ENCODE assay signal across 8 mouse cellular contexts in the genomic region with DNA sequence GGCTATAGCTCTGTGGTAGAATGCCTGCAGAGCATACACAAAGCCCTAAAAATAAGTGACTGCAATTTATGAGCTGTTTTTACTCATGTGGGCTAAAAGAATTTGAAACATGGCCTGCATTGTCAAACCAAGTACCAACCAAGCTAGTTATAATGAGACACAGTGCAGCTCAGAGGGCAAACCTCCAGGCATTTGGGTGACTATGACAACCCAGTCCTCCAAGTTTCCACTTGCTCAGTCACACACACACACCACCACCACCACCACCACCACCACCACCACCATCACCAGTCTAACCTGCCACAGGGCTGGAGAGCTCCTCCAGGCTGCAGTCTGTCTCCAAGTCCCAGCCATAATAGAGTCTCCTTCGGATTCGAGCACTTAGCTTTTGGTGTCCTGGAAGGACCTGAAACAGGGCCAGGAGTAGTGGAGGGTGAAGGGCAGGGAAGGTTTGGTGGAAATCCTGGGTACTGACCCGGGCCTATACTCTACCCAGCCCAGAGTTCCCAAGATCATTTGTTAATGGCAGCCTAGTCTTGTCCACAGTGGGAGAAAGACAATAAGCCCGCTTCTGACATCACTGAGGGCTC. TPM values are rescaled to one million over a fixed set of nuclear protein-coding genes. Genes with fewer than 3 reads are reported as not detected.
DNase-seq lines count a peak whose midpoint lies in the region; ATAC-seq and TF ChIP-seq lines count a peak whose summit lies in the region.

No protein-coding gene starts in this region.

- peak overlapping the region; percentile 91 for H3K9ac ChIP-seq in hindbrain, embryonic 13.5 days
- H3K9ac ChIP-seq in liver, embryonic 11.5 days (ENCODE audit: low read depth, low read length) = peak overlapping the region; percentile 97
- H3K9ac ChIP-seq in stomach, embryonic 16.5 days (ENCODE audit: low read length) = peak overlapping the region; percentile 97

- no peak for TF ChIP-seq CTCF in gastrocnemius, adult 2 months (IDR thresholded peaks at IDR 0.05)

- no peaks in the 10 kb centered on the region for H3K27me3 ChIP-seq in hindbrain, embryonic 13.5 days
- no peaks in the 10 kb centered on the region for H3K27me3 ChIP-seq in liver, embryonic 11.5 days (replicated peaks; ENCODE audit: control insufficient read depth, insufficient read depth, low read length)
- no peaks in the 10 kb centered on the region for H3K27me3 ChIP-seq in stomach, embryonic 16.5 days (ENCODE audit: control insufficient read depth, insufficient read depth, low read length)

- H3K4me2 ChIP-seq in hindbrain, embryonic 13.5 days = peak overlapping the region; percentile 87
- peak overlapping the region; percentile 93 for H3K4me2 ChIP-seq in liver, embryonic 11.5 days
- peak overlapping the region; percentile 78 for H3K4me2 ChIP-seq in stomach, embryonic 16.5 days (ENCODE audit: low read depth, low read length)

- H3K4me1 ChIP-seq in hindbrain, embryonic 13.5 days (replicated peaks) = peaks cover 51% of the 10 kb centered on the region
- H3K4me1 ChIP-seq in liver, embryonic 11.5 days (replicated peaks; ENCODE audit: control insufficient read depth, insufficient read depth, low read length) = peaks cover 57% of the 10 kb centered on the region
- H3K4me1 ChIP-seq in stomach, embryonic 16.5 days (ENCODE audit: control insufficient read depth, insufficient read depth, low read length) = peaks cover 21% of the 10 kb centered on the region

- no peaks in the 10 kb centered on the region for H3K9me3 ChIP-seq in hindbrain, embryonic 13.5 days
- no peaks in the 10 kb centered on the region for H3K9me3 ChIP-seq in liver, embryonic 11.5 days (ENCODE audit: control insufficient read depth, low read length)
- no peaks in the 10 kb centered on the region for H3K9me3 ChIP-seq in stomach, embryonic 16.5 days (replicated peaks; ENCODE audit: control insufficient read depth, low read length)

- no peak for ATAC-seq in hindbrain, embryonic 13.5 days (ENCODE audit: low FRiP score)
- no peak for ATAC-seq in liver, embryonic 11.5 days (replicated peaks; ENCODE audit: low FRiP score)
- ATAC-seq in stomach, embryonic 16.5 days (ENCODE audit: insufficient read depth, low FRiP score) = no peak

- peaks cover 56% of the 10 kb centered on the region for H3K36me3 ChIP-seq in hindbrain, embryonic 13.5 days
- peaks cover 33% of the 10 kb centered on the region for H3K36me3 ChIP-seq in liver, embryonic 11.5 days (ENCODE audit: control insufficient read depth, insufficient read depth, low read length)
- peaks cover 24% of the 10 kb centered on the region for H3K36me3 ChIP-seq in stomach, embryonic 16.5 days (ENCODE audit: control insufficient read depth, insufficient read depth, low read length)

- no peak for DNase-seq in gastrocnemius, adult 2 months
- no peak for DNase-seq in gastrocnemius, postnatal 36 days
- peak; percentile 53 for DNase-seq in NIH3T3 (ENCODE audit: low read depth)
- no peak for DNase-seq in liver, embryonic 11.5 days (ENCODE audit: low spot score)
- DNase-seq in urinary bladder, postnatal 14 days (ENCODE audit: low spot score) = no peak
- no peak for DNase-seq in cerebellum, postnatal 36 days

- intact Hi-C loops in gastrocnemius, adult 2 months (cut with DNase I) = no loop called here
- intact Hi-C loops in gastrocnemius, postnatal 36 days (cut with DNase I) = no loop called here

- H3K27ac ChIP-seq in gastrocnemius, adult 2 months = peak overlapping the region; percentile 98
- H3K27ac ChIP-seq in hindbrain, embryonic 13.5 days = peak overlapping the region; percentile 98
- peak overlapping the region; percentile 98 for H3K27ac ChIP-seq in liver, embryonic 11.5 days (ENCODE audit: low read depth, low read length)
- peak overlapping the region; percentile 98 for H3K27ac ChIP-seq in stomach, embryonic 16.5 days (ENCODE audit: low read length)

- peak overlapping the region; percentile 96 for H3K4me3 ChIP-seq in gastrocnemius, adult 2 months
- peak overlapping the region; percentile 70 for H3K4me3 ChIP-seq in hindbrain, embryonic 13.5 days
- H3K4me3 ChIP-seq in liver, embryonic 11.5 days (ENCODE audit: low read depth, low read length) = peak overlapping the region; percentile 95
- H3K4me3 ChIP-seq in stomach, embryonic 16.5 days (replicated peaks; ENCODE audit: low read length) = peak overlapping the region; percentile 96

- WGBS in hindbrain, embryonic 13.5 days = 67% methylated on average over 4 of the region's 4 CpGs
- 61% methylated on average over 4 of the region's 4 CpGs for WGBS in liver, embryonic 11.5 days
- 44% methylated on average over 4 of the region's 4 CpGs for whole genome bisulfite sequencing in stomach, embryonic 16.5 days

RNA-seq across cellular contexts. Expression of gene Cnppd1, which starts 1.8 kb away (rescaled TPM):
- 10 to 100 TPM; 14.0 to 14.4 TPM for total RNA-seq in gastrocnemius, adult 2 months (2021)
- 10 to 100 TPM; 12.4 to 12.7 TPM for total RNA-seq in gastrocnemius, postnatal 36 days (2021)
- 60.0 and 66.0 TPM in 2 replicates for polyA plus RNA-seq in hindbrain, embryonic 13.5 days (2015; fragmentation: Nextera tagmentation; extraction: Ambion mirVana)
- 63.4 and 68.3 TPM in 2 replicates for polyA plus RNA-seq in liver, embryonic 11.5 days (2014; fragmentation: Nextera tagmentation; extraction: Ambion mirVana)
- polyA plus RNA-seq in stomach, embryonic 16.5 days (2015; fragmentation: Nextera tagmentation; extraction: Ambion mirVana) = 41.4 and 43.4 TPM in 2 replicates

RNA-seq across cellular contexts. Expression of gene Retreg2, which starts 1.9 kb away (rescaled TPM):
- total RNA-seq in gastrocnemius, adult 2 months (2021) = 10 to 100 TPM in 1 of 2 experiments, 1 to 10 TPM in 1; 7.7 to 11.5 TPM
- total RNA-seq in gastrocnemius, postnatal 36 days (2021) = 1 to 10 TPM; 6.5 to 8.0 TPM
- 106 and 114 TPM in 2 replicates for polyA plus RNA-seq in hindbrain, embryonic 13.5 days (2015; fragmentation: Nextera tagmentation; extraction: Ambion mirVana)
- 72.5 and 72.9 TPM in 2 replicates for polyA plus RNA-seq in liver, embryonic 11.5 days (2014; fragmentation: Nextera tagmentation; extraction: Ambion mirVana)
- 35.4 and 36.5 TPM in 2 replicates for polyA plus RNA-seq in stomach, embryonic 16.5 days (2015; fragmentation: Nextera tagmentation; extraction: Ambion mirVana)

RNA-seq across cellular contexts. Expression of gene Slc23a3, which starts 7.0 kb away (rescaled TPM):
- total RNA-seq in gastrocnemius, adult 2 months (2021) = not detected
- not detected for total RNA-seq in gastrocnemius, postnatal 36 days (2021)
- polyA plus RNA-seq in hindbrain, embryonic 13.5 days (2015; fragmentation: Nextera tagmentation; extraction: Ambion mirVana) = 0.09 TPM in 1 of 2 replicates, not detected in the other
- 0.23 and 0.42 TPM in 2 replicates for polyA plus RNA-seq in liver, embryonic 11.5 days (2014; fragmentation: Nextera tagmentation; extraction: Ambion mirVana)
- polyA plus RNA-seq in stomach, embryonic 16.5 days (2015; fragmentation: Nextera tagmentation; extraction: Ambion mirVana) = 0.85 and 1.3 TPM in 2 replicates

RNA-seq across cellular contexts. Expression of gene Nhej1, which starts 15.7 kb away (rescaled TPM):
- total RNA-seq in gastrocnemius, adult 2 months (2021) = 1 to 10 TPM; 4.5 to 6.6 TPM
- 1 to 10 TPM; 5.3 to 5.4 TPM for total RNA-seq in gastrocnemius, postnatal 36 days (2021)
- 8.3 and 10.0 TPM in 2 replicates for polyA plus RNA-seq in hindbrain, embryonic 13.5 days (2015; fragmentation: Nextera tagmentation; extraction: Ambion mirVana)
- polyA plus RNA-seq in liver, embryonic 11.5 days (2014; fragmentation: Nextera tagmentation; extraction: Ambion mirVana) = 6.8 and 8.6 TPM in 2 replicates
- polyA plus RNA-seq in stomach, embryonic 16.5 days (2015; fragmentation: Nextera tagmentation; extraction: Ambion mirVana) = 7.6 TPM in 2 replicates

RNA-seq across cellular contexts. Expression of gene Zfand2b, which starts 27.8 kb away (rescaled TPM):
- total RNA-seq in gastrocnemius, adult 2 months (2021) = 10 to 100 TPM; 14.6 to 17.7 TPM
- total RNA-seq in gastrocnemius, postnatal 36 days (2021) = 10 to 100 TPM; 16.3 to 16.7 TPM
- 40.8 and 43.2 TPM in 2 replicates for polyA plus RNA-seq in hindbrain, embryonic 13.5 days (2015; fragmentation: Nextera tagmentation; extraction: Ambion mirVana)
- polyA plus RNA-seq in liver, embryonic 11.5 days (2014; fragmentation: Nextera tagmentation; extraction: Ambion mirVana) = 45.4 and 50.9 TPM in 2 replicates
- polyA plus RNA-seq in stomach, embryonic 16.5 days (2015; fragmentation: Nextera tagmentation; extraction: Ambion mirVana) = 43.3 and 45.3 TPM in 2 replicates
